Mouse (Mus musculus) lung, postnatal 0 days (tissue): Measurements from ENCODE around the gene Smg5. TPM values are rescaled to one million over a fixed set of nuclear protein-coding genes. Genes with fewer than 3 reads are reported as not detected.

Source experiments
- ATAC-seq: fragments of 200-750 bp; cut with Nextera tagmentation; 2 replicates; pipeline ENCODE4 v1.8.0; 2017; ENCODE audit warnings: moderate library complexity
- DNase-seq: peaks from one replicate; pipeline ENCODE4 v3.0.0-alpha.2; 2016; ENCODE audit warnings: low spot score
- H3K27ac ChIP-seq: fragments of 300-500 bp; sonication (generic); 2 replicates; pipeline ENCODE4 v1.5.1; 2014; ENCODE audit warnings: antibody characterized with exemption, mild to moderate bottlenecking, low read length, mixed read lengths
- H3K27me3 ChIP-seq: fragments of 300-500 bp; sonication (generic); replicated peaks from 2 replicates; pipeline ENCODE4 v1.6.1; 2014; ENCODE audit warnings: low read length, mixed read lengths; ENCODE audit not compliant: insufficient read depth
- H3K36me3 ChIP-seq: fragments of 300-500 bp; sonication (generic); 2 replicates; pipeline ENCODE4 v1.6.1; 2014; ENCODE audit warnings: low read length, mixed read lengths; ENCODE audit not compliant: insufficient read depth
- H3K4me1 ChIP-seq: fragments of 300-500 bp; sonication (generic); 2 replicates; pipeline ENCODE4 v1.6.1; 2014; ENCODE audit warnings: antibody characterized with exemption, low read depth, low read length, mixed read lengths; ENCODE audit not compliant: insufficient read depth
- H3K4me2 ChIP-seq: fragments of 300-500 bp; sonication (generic); replicated peaks from 2 replicates; pipeline ENCODE4 v1.6.1; 2014; ENCODE audit warnings: low read depth, mild to moderate bottlenecking, low read length, moderate library complexity, mixed read lengths
- H3K4me3 ChIP-seq: fragments of 300-500 bp; sonication (generic); 2 replicates; pipeline ENCODE4 v1.5.1; 2014; ENCODE audit warnings: low read depth, low read length
- H3K9ac ChIP-seq: fragments of 300-500 bp; sonication (generic); replicated peaks from 2 replicates; pipeline ENCODE4 v1.6.1; 2014; ENCODE audit warnings: low read depth, mild to moderate bottlenecking
- H3K9me3 ChIP-seq: fragments of 300-500 bp; sonication (generic); 2 replicates; pipeline ENCODE4 v1.6.1; 2016; ENCODE audit warnings: low read length, mixed read lengths
- CTCF ChIP-seq: IDR thresholded peaks from 2 replicates; pipeline ENCODE4 v1.5.1; 2016; ENCODE audit warnings: antibody characterized with exemption, mild to moderate bottlenecking
- EP300 ChIP-seq: IDR thresholded peaks from 2 replicates; pipeline ENCODE4 v1.6.1; 2016; ENCODE audit warnings: antibody characterized with exemption, mild to moderate bottlenecking, control low read depth
- WGBS: fragments of 180-500 bp; shearing (Covaris S2); extraction: QIAGEN DNeasy Blood & Tissue Kit; methylation state at CpG from one replicate; pipeline ENCODE4 v1.1.7; 2014; 5-methylcytosine and 5-hydroxymethylcytosine counted together
- polyA plus RNA-seq: library from polyadenylated mRNA; unstranded; fragments of >200 nt; fragmentation: Nextera tagmentation; extraction: Ambion mirVana; gene quantifications from 2 replicates; pipeline ENCODE4 v1.2.1, GENCODE M21; 2015

Gene Smg5
- polyA plus RNA-seq, 1 experiment from 2014 or later, result 19.8 TPM

- 82% methylated on average over 9 of the region's 9 CpGs for WGBS
- no peak for ATAC-seq
- TF ChIP-seq CTCF (no peak), EP300 (no peak)
Observed at GRCm38 (mm10) chr3:88393776-88394375, 57.8 kb downstream of the Smg5 start.

GRCm38 (mm10) chr3:88395288-88395687, 59.2 kb downstream of the Smg5 start:
- Histone ChIP-seq H3K9me3 (no peaks in the 10 kb centered on the region), H3K4me1 (no peaks in the 10 kb centered on the region), H3K36me3 (no peaks in the 10 kb centered on the region), H3K4me3 (no peak overlapping the region), H3K27ac (no peak overlapping the region), H3K27me3 (no peaks in the 10 kb centered on the region), H3K9ac (no peak overlapping the region), H3K4me2 (no peak overlapping the region)
- 91% methylated on average over 6 of the region's 6 CpGs for WGBS
- TF ChIP-seq CTCF (no peak), EP300 (no peak)
- DNase-seq (no peak), ATAC-seq (no peak)

More at GRCm38 (mm10) chr3:88393776-88394375, 57.8 kb downstream of the Smg5 start:
- no peak overlapping the region for H3K27ac ChIP-seq
- H3K4me3 ChIP-seq, result no peak overlapping the region
- H3K9me3 ChIP-seq, result no peaks in the 10 kb centered on the region
- H3K4me1 ChIP-seq, result no peaks in the 10 kb centered on the region
- no peaks in the 10 kb centered on the region for H3K36me3 ChIP-seq
- no peak overlapping the region for H3K4me2 ChIP-seq
- DNase-seq, result no peak
- no peaks in the 10 kb centered on the region for H3K27me3 ChIP-seq
- H3K9ac ChIP-seq, result no peak overlapping the region

- Histone ChIP-seq H3K27ac (no peak overlapping the region), H3K9ac (no peak overlapping the region), H3K4me2 (no peak overlapping the region), H3K4me1 (no peaks in the 10 kb centered on the region), H3K36me3 (no peaks in the 10 kb centered on the region), H3K4me3 (no peak overlapping the region), H3K27me3 (no peaks in the 10 kb centered on the region), H3K9me3 (no peaks in the 10 kb centered on the region)
- ATAC-seq, result no peak
- no peak for DNase-seq
- 75% methylated on average over 8 of the region's 8 CpGs for WGBS
- TF ChIP-seq CTCF, result no peak
- TF ChIP-seq EP300, result no peak
Observed at GRCm38 (mm10) chr3:88395742-88396141, 59.7 kb downstream of the Smg5 start.

GRCm38 (mm10) chr3:88398666-88399065, 62.6 kb downstream of the Smg5 start:
- no peak for TF ChIP-seq EP300
- TF ChIP-seq CTCF, result no peak
- DNase-seq (no peak), ATAC-seq (no peak)
- no peak overlapping the region for H3K9ac ChIP-seq
- no peaks in the 10 kb centered on the region for H3K27me3 ChIP-seq
- H3K27ac ChIP-seq, result no peak overlapping the region
- no peaks in the 10 kb centered on the region for H3K36me3 ChIP-seq
- H3K9me3 ChIP-seq, result no peaks in the 10 kb centered on the region
- no peak overlapping the region for H3K4me3 ChIP-seq
- H3K4me2 ChIP-seq, result no peak overlapping the region
- H3K4me1 ChIP-seq, result no peaks in the 10 kb centered on the region
- 81% methylated on average over 2 of the region's 2 CpGs for WGBS

GRCm38 (mm10) chr3:88403522-88404230, 67.6 kb downstream of the Smg5 start:
- TF ChIP-seq CTCF, result no peak
- H3K9ac ChIP-seq, result no peak overlapping the region

GRCm38 (mm10) chr3:88407090-88407489, 71.0 kb downstream of the Smg5 start:
- WGBS, result 2% methylated on average over 2 of the region's 2 CpGs
- Histone ChIP-seq H3K4me1 (peaks cover 3% of the 10 kb centered on the region; the same call in 1 of the 2 replicates), H3K9me3 (no peaks in the 10 kb centered on the region), H3K27me3 (no peaks in the 10 kb centered on the region), H3K4me2 (no peak overlapping the region), H3K27ac (no peak overlapping the region), H3K9ac (no peak overlapping the region), H3K4me3 (no peak overlapping the region), H3K36me3 (no peaks in the 10 kb centered on the region)
- peak; percentile 94 for DNase-seq
- peak; percentile 13; the same call in 1 of the 2 replicates for ATAC-seq
- peak; percentile 97 for TF ChIP-seq CTCF
- no peak for TF ChIP-seq EP300

More at GRCm38 (mm10) chr3:88403522-88404230, 67.6 kb downstream of the Smg5 start:
- Histone ChIP-seq H3K36me3 (no peaks in the 10 kb centered on the region), H3K27me3 (no peaks in the 10 kb centered on the region), H3K4me1 (no peaks in the 10 kb centered on the region), H3K4me2 (no peak overlapping the region), H3K4me3 (no peak overlapping the region), H3K27ac (no peak overlapping the region), H3K9me3 (no peaks in the 10 kb centered on the region)
- DNase-seq, result no peak
- ATAC-seq, result no peak
- 88% methylated on average over 10 of the region's 10 CpGs for WGBS
